Mouse (Mus musculus) liver, adult 2 months (tissue): ENCODE data around the gene March8. TPM values are rescaled to one million over a fixed set of nuclear protein-coding genes. Genes with fewer than 3 reads are reported as not detected.
A peak's percentile ranks its signal among the peaks of the same experiment; 100 is the strongest.

ENCODE experiments used
- DNase-seq: peaks from one replicate; pipeline ENCODE4 v3.0.0-alpha.2; 2011; ENCODE audit warnings: low read depth, low spot score; ENCODE audit errors: extremely low read depth
- H3K27ac ChIP-seq: fragments of 200-500 bp; replicated peaks from 2 replicates; pipeline ENCODE4 v1.5.1; 2012; ENCODE audit warnings: low read depth, mild to moderate bottlenecking, control low read depth, inconsistent platforms, low read length; ENCODE audit not compliant: insufficient read depth
- H3K27me3 ChIP-seq: fragments of 200-500 bp; 2 replicates; pipeline ENCODE4 v1.6.1; 2012; ENCODE audit warnings: mild to moderate bottlenecking, moderate library complexity, low read length, inconsistent platforms; ENCODE audit not compliant: control insufficient read depth, insufficient read depth
- H3K36me3 ChIP-seq: fragments of 200-500 bp; 2 replicates; pipeline ENCODE4 v1.6.1; 2012; ENCODE audit warnings: low read length, inconsistent platforms; ENCODE audit not compliant: control insufficient read depth, insufficient read depth
- H3K4me1 ChIP-seq: fragments of 200-500 bp; 2 replicates; pipeline ENCODE4 v1.6.1; 2011; ENCODE audit warnings: low read length; ENCODE audit not compliant: control insufficient read depth, insufficient read depth
- H3K4me3 ChIP-seq: fragments of 200-500 bp; 2 replicates; pipeline ENCODE4 v1.5.1; 2011; ENCODE audit warnings: low read depth, mild to moderate bottlenecking, control low read depth, low read length, moderate library complexity; ENCODE audit not compliant: insufficient read depth
- H3K79me2 ChIP-seq: fragments of 200-500 bp; 2 replicates; pipeline ENCODE4 v1.6.1; 2012; ENCODE audit warnings: inconsistent platforms, mild to moderate bottlenecking, low read length, moderate library complexity; ENCODE audit not compliant: control insufficient read depth, insufficient read depth
- H3K9ac ChIP-seq: fragments of 200-500 bp; 2 replicates; pipeline ENCODE4 v1.6.1; 2012; ENCODE audit warnings: low read depth, mild to moderate bottlenecking, control low read depth, inconsistent platforms, low read length
- CTCF ChIP-seq: fragments of 200-500 bp; IDR thresholded peaks from 2 replicates; pipeline ENCODE4 v1.5.1; 2011; ENCODE audit warnings: low read depth, low read length, control low read depth
- POLR2A ChIP-seq: fragments of 200-500 bp; IDR thresholded peaks from 2 replicates; pipeline ENCODE4 v1.6.1; 2011; ENCODE audit warnings: low read length, control low read depth; ENCODE audit not compliant: insufficient read depth; ENCODE audit errors: extremely low read depth
- WGBS: fragments of 180-500 bp; shearing (Covaris S2); methylation state at CpG from one replicate; pipeline ENCODE4 v1.1.7; 2018; 5-methylcytosine and 5-hydroxymethylcytosine counted together
- polyA plus RNA-seq: library from polyadenylated mRNA; depleted of rRNA; stranded (reverse); fragments of >200 nt; gene quantifications from 2 replicates; pipeline ENCODE4 v1.2.3, GENCODE M21; 2012
- total RNA-seq: library from RNA; depleted of rRNA; stranded (reverse); fragments of >200 nt; gene quantifications from 2 replicates; pipeline ENCODE4 v1.2.3, GENCODE M21; 2014

March8 gene
- total and polyA plus RNA-seq, 2 experiments: 58.4 to 100 TPM

DNA sequence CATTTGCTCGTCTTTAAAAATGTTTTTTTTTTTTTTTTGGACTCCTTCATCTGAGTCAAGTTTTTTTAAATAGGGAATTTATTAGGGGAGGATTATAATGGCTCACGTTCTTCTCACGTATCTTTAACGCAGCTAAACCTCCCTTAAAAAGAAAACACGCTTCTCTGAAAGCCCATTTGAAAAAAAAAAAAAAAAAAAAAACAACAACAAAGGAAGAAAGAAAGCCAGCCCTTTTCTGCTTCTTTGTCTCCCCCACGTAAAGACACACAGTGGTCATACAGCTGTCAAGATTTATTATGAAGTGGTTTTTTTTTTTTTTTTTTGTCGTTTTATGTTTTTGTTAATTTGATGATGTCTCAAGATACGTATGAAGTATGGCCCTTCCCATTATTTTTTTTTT, 696 bp downstream of the March8 start:
- Histone ChIP-seq H3K4me3 (peak overlapping the region; percentile 76), H3K36me3 (peaks cover 2% of the 10 kb centered on the region; the same call in 1 of the 2 replicates), H3K9ac (peak overlapping the region; percentile 98), H3K27me3 (no peaks in the 10 kb centered on the region), H3K79me2 (peaks cover 12% of the 10 kb centered on the region; the same call in 1 of the 2 replicates), H3K4me1 (peaks cover 12% of the 10 kb centered on the region), H3K27ac (peak overlapping the region; percentile 87)
- 2% methylated on average over 8 of the region's 8 CpGs for WGBS
- DNase-seq: no peak
- TF ChIP-seq POLR2A (no peak), CTCF (no peak)

DNA sequence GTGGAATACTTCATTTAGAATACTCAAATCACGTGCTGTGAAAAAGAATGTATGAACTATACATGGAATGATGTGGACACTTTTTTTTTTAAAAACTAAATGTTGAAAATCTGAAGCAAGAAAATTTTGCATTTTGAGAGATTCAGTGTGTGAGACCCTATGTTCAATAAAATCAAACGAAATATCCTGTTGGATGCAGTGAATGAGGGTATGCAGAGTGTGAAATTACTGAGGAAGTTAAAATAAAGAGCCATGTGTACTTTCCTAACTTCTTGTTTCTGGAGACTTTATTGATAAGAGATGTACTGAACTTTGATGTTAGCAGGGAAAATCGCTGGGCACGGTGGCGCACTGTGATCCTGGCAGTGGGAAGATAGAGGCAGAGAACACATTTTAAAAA, 1.3 kb downstream of the March8 start:
- Histone ChIP-seq H3K4me1 (peaks cover 12% of the 10 kb centered on the region), H3K27ac (no peak overlapping the region), H3K79me2 (peaks cover 12% of the 10 kb centered on the region; the same call in 1 of the 2 replicates), H3K4me3 (no peak overlapping the region; the same call in 1 of the 2 replicates), H3K27me3 (no peaks in the 10 kb centered on the region), H3K9ac (no peak overlapping the region), H3K36me3 (peaks cover 2% of the 10 kb centered on the region; the same call in 1 of the 2 replicates)
- peak; percentile 69 for DNase-seq
- no peak for TF ChIP-seq POLR2A
- TF ChIP-seq CTCF: no peak
- WGBS: 35% methylated on average over 5 of the region's 5 CpGs

DNA sequence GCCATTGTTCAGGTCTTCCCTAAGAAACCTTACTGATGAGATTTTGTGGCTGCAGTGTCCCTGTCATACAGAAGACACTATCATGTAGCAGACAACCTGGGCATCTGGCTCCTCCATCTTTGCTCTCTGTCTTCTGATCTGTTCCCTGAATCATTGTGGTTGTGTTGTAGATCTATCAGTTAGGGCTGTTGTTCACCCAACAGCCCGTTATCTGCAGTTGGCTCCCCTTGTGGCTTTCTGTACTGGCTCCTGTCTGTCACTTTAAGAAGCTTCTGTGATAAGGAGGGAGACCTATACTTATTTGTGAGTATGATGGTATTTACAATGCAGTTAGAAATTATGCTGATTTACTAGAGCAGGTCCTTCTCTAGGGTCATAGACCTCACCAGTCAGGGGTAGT, 2.7 kb downstream of the March8 start:
- Histone ChIP-seq H3K27ac (no peak overlapping the region), H3K36me3 (peaks cover 2% of the 10 kb centered on the region; the same call in 1 of the 2 replicates), H3K4me1 (peaks cover 12% of the 10 kb centered on the region), H3K27me3 (no peaks in the 10 kb centered on the region), H3K4me3 (no peak overlapping the region), H3K79me2 (peaks cover 12% of the 10 kb centered on the region; the same call in 1 of the 2 replicates), H3K9ac (no peak overlapping the region)
- WGBS: 90% methylated on average over 1 of the region's 1 CpGs
- no peak for DNase-seq
- TF ChIP-seq POLR2A (no peak), CTCF (no peak)

DNA sequence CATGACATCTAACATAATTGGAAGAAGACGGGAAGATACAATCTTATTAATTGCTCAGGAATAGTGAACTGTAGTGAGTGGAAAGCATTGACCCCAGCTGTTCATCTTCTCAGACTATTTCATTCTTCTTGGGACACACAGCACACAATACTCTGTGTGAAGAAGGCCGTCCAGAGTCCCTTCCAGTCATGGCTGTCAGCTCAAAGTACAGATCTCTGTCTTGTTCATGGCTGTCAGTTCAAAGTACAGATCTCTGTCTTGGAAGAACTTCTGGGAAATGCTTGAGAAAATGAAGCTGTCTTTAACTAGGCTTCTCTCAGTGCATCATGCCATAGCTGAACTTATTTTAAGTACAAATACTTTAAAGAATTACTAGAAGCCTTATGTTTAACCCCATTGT, 10.1 kb downstream of the March8 start:
- Histone ChIP-seq H3K9ac (no peak overlapping the region), H3K4me1 (peaks cover 17% of the 10 kb centered on the region), H3K79me2 (peaks cover 30% of the 10 kb centered on the region), H3K27me3 (no peaks in the 10 kb centered on the region), H3K4me3 (no peak overlapping the region), H3K27ac (no peak overlapping the region; the same call in 1 of the 2 replicates), H3K36me3 (no peaks in the 10 kb centered on the region; the same call in 1 of the 2 replicates)
- peak; percentile 64 for DNase-seq
- TF ChIP-seq POLR2A (no peak), CTCF (no peak)
- 45% methylated on average over 2 of the region's 2 CpGs for WGBS

DNA sequence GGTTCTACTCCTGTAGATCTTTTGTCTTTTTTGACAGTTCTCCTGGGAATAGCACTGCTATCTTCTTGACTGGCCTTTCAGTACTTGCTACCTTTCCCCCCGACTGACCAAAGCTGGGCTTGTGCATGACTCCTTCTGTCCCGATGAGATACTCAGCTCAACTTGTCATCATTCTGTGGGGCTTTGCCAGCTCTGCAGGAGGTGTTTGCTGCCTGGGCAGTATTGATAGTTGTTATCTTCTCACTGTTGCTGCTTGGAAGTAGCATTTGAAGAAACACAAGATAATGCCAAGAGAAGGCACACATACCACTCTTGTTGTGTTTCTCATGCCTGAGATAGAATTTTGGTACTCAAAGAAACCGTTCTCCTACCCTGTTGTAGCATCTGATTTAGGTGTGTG, 12.2 kb downstream of the March8 start:
- no peak overlapping the region for H3K27ac ChIP-seq
- H3K27me3 ChIP-seq: no peaks in the 10 kb centered on the region
- 71% methylated on average over 3 of the region's 3 CpGs for WGBS
- no peak overlapping the region for H3K9ac ChIP-seq
- no peak overlapping the region for H3K4me3 ChIP-seq
- peaks cover 31% of the 10 kb centered on the region for H3K79me2 ChIP-seq
- no peak for DNase-seq
- no peak for TF ChIP-seq POLR2A
- TF ChIP-seq CTCF: no peak
- H3K36me3 ChIP-seq: no peaks in the 10 kb centered on the region; the same call in 1 of the 2 replicates
- peaks cover 14% of the 10 kb centered on the region; the same call in 1 of the 2 replicates for H3K4me1 ChIP-seq

DNA sequence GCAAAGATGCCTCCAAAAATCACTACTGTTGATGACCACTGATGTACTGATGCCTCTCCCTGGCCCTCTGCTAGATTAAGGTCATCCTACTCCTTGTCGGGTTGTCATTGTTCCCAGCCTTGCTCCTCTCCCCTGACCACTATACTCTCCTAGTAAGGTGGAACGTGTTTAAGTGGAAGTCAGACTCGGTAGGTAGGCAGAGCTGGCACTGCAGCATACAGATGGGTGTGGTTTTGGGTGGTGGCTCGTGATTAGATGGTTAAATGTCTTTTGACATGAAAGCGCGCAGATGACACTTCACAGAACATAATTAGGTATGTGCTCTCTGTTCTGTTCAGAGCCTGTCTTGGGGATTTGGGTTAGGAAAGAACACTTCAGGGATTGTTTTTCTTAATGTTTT, 12.8 kb downstream of the March8 start:
- Histone ChIP-seq H3K4me3 (no peak overlapping the region), H3K79me2 (peaks cover 31% of the 10 kb centered on the region), H3K9ac (no peak overlapping the region), H3K27ac (no peak overlapping the region), H3K36me3 (no peaks in the 10 kb centered on the region; the same call in 1 of the 2 replicates), H3K4me1 (peaks cover 14% of the 10 kb centered on the region; the same call in 1 of the 2 replicates), H3K27me3 (no peaks in the 10 kb centered on the region)
- TF ChIP-seq CTCF (no peak), POLR2A (no peak)
- no peak for DNase-seq
- 87% methylated on average over 6 of the region's 6 CpGs for WGBS
